Mouse (Mus musculus) thymus, postnatal 14 days (tissue): ENCODE data around the gene Rbfox1.

Source experiments
- DNase-seq: peaks from one replicate; pipeline ENCODE4 v3.0.0; 2021

Rbfox1 gene

GRCm38 (mm10) chr16:6844659-6845058, 959.5 kb downstream of the Rbfox1 start:
- no peak for DNase-seq

- DNase-seq, result no peak
These were observed 966.2 kb downstream of the Rbfox1 start for GRCm38 (mm10) chr16:6851393-6851792.

GRCm38 (mm10) chr16:6853796-6854195, 968.6 kb downstream of the Rbfox1 start:
- DNase-seq, result no peak

GRCm38 (mm10) chr16:6861656-6862055, 976.5 kb downstream of the Rbfox1 start:
- DNase-seq, result no peak

- no peak for DNase-seq
These were observed 997.7 kb downstream of the Rbfox1 start for GRCm38 (mm10) chr16:6882683-6883430.

GRCm38 (mm10) chr16:6883798-6884197, 998.6 kb downstream of the Rbfox1 start:
- no peak for DNase-seq

GRCm38 (mm10) chr16:6885617-6886016, 1000.5 kb downstream of the Rbfox1 start:
- no peak for DNase-seq

- DNase-seq, result no peak
These were observed 1004.1 kb downstream of the Rbfox1 start for GRCm38 (mm10) chr16:6889221-6889620.

- no peak for DNase-seq
These were observed 1012.6 kb downstream of the Rbfox1 start for GRCm38 (mm10) chr16:6897734-6898133.

GRCm38 (mm10) chr16:6900006-6900405, 1014.9 kb downstream of the Rbfox1 start:
- DNase-seq, result no peak

GRCm38 (mm10) chr16:6904984-6905383, 1019.8 kb downstream of the Rbfox1 start:
- DNase-seq, result no peak

GRCm38 (mm10) chr16:6906001-6906400, 1020.8 kb downstream of the Rbfox1 start:
- DNase-seq, result no peak

GRCm38 (mm10) chr16:6907550-6907949, 1022.4 kb downstream of the Rbfox1 start:
- DNase-seq, result no peak

GRCm38 (mm10) chr16:6914531-6914930, 1029.4 kb downstream of the Rbfox1 start:
- no peak for DNase-seq

GRCm38 (mm10) chr16:6918641-6919040, 1033.5 kb downstream of the Rbfox1 start:
- no peak for DNase-seq

GRCm38 (mm10) chr16:6919681-6920080, 1034.5 kb downstream of the Rbfox1 start:
- DNase-seq, result no peak

GRCm38 (mm10) chr16:6927661-6928060, 1042.5 kb downstream of the Rbfox1 start:
- no peak for DNase-seq

GRCm38 (mm10) chr16:6930795-6931194, 1045.6 kb downstream of the Rbfox1 start:
- DNase-seq, result no peak

GRCm38 (mm10) chr16:6946151-6946550, 1061.0 kb downstream of the Rbfox1 start:
- DNase-seq, result no peak

- no peak for DNase-seq
These were observed 1064.5 kb downstream of the Rbfox1 start for GRCm38 (mm10) chr16:6949666-6950065.

- DNase-seq, result no peak
These were observed 1070.0 kb downstream of the Rbfox1 start for GRCm38 (mm10) chr16:6955102-6955675.

GRCm38 (mm10) chr16:6961931-6962379, 1076.8 kb downstream of the Rbfox1 start:
- no peak for DNase-seq

GRCm38 (mm10) chr16:6962508-6962907, 1077.4 kb downstream of the Rbfox1 start:
- no peak for DNase-seq

- DNase-seq, result no peak
These were observed 1078.4 kb downstream of the Rbfox1 start for GRCm38 (mm10) chr16:6963533-6963932.
